Mouse (Mus musculus): ENCODE data around the gene Zfc3h1. TPM values are rescaled to one million over a fixed set of nuclear protein-coding genes. Genes with fewer than 3 reads are reported as not detected.

Gene Zfc3h1
- polyA plus RNA-seq, 1 experiment from 2014 or later, result 20.3 TPM

- Histone ChIP-seq H3K4me1 (replicated peaks) (peaks cover 25% of the 10 kb centered on the region), H3K9me3 (no peaks in the 10 kb centered on the region), H3K4me3 (no peak overlapping the region), H3K27me3 (no peaks in the 10 kb centered on the region), H3K4me2 (no peak overlapping the region), H3K36me3 (peaks cover 34% of the 10 kb centered on the region), H3K9ac (no peak overlapping the region), H3K27ac (no peak overlapping the region)
- ATAC-seq (ENCODE audit: low FRiP score), result no peak
- WGBS, result 96% methylated on average over 17 of the region's 17 CpGs
Observed at GRCm38 (mm10) chr10:115358216-115358919, 26.4 kb upstream of the Zfc3h1 start.

- Histone ChIP-seq H3K4me2 (no peak overlapping the region), H3K9me3 (no peaks in the 10 kb centered on the region), H3K36me3 (peaks cover 34% of the 10 kb centered on the region), H3K9ac (no peak overlapping the region), H3K4me1 (replicated peaks) (peaks cover 26% of the 10 kb centered on the region), H3K4me3 (no peak overlapping the region), H3K27me3 (no peaks in the 10 kb centered on the region), H3K27ac (no peak overlapping the region)
- ATAC-seq (ENCODE audit: low FRiP score), result no peak
- 92% methylated on average over 7 of the region's 7 CpGs for WGBS
Observed at GRCm38 (mm10) chr10:115359066-115359465, 25.7 kb upstream of the Zfc3h1 start.

- H3K4me3 ChIP-seq, result peak within 1 kb of the TSS; percentile 56
- H3K4me2 ChIP-seq, result peak within 1 kb of the TSS; percentile 72
- H3K9ac ChIP-seq, result peak within 1 kb of the TSS; percentile 68
- under 1% methylated on average over 54 of the region's 58 CpGs for WGBS
- H3K9me3 ChIP-seq, result no peaks in the 10 kb centered on the region
- peaks cover 26% of the 10 kb centered on the region for H3K4me1 ChIP-seq (replicated peaks)
- H3K27ac ChIP-seq, result peak within 1 kb of the TSS; percentile 95
- no peaks in the 10 kb centered on the region for H3K27me3 ChIP-seq
- peaks cover 15% of the 10 kb centered on the region for H3K36me3 ChIP-seq
- peak; percentile 99 for ATAC-seq (ENCODE audit: low FRiP score)
Observed at GRCm38 (mm10) chr10:115361840-115362622, 22.7 kb upstream of the Zfc3h1 start, which contains the start of gene Tmem19. Tmem19 (minus strand) TSS chr10:115362501.

- peak; percentile 22 for ATAC-seq (ENCODE audit: low FRiP score)
- WGBS, result 8% methylated on average over 9 of the region's 9 CpGs
- no peaks in the 10 kb centered on the region for H3K27me3 ChIP-seq
- peak overlapping the region; percentile 68 for H3K9ac ChIP-seq
- H3K4me1 ChIP-seq (replicated peaks), result peaks cover 26% of the 10 kb centered on the region
- H3K4me3 ChIP-seq, result peak overlapping the region; percentile 56
- H3K4me2 ChIP-seq, result peak overlapping the region; percentile 72
- peaks cover 10% of the 10 kb centered on the region for H3K36me3 ChIP-seq
- H3K9me3 ChIP-seq, result no peaks in the 10 kb centered on the region
- H3K27ac ChIP-seq, result peak overlapping the region; percentile 95
Observed at GRCm38 (mm10) chr10:115362623-115362964, 22.2 kb upstream of the Zfc3h1 start.

GRCm38 (mm10) chr10:115363151-115363550 is 21.6 kb upstream of the Zfc3h1 start:
- Histone ChIP-seq H3K27ac (no peak overlapping the region), H3K9me3 (no peaks in the 10 kb centered on the region), H3K27me3 (no peaks in the 10 kb centered on the region), H3K9ac (0 out of 2 replicates have a peak overlapping the region, but pooled peaks have one; percentile 68), H3K4me2 (peak overlapping the region; percentile 72), H3K4me1 (replicated peaks) (peaks cover 26% of the 10 kb centered on the region), H3K36me3 (peaks cover 6% of the 10 kb centered on the region; the same call in 1 of the 2 replicates), H3K4me3 (peak overlapping the region; percentile 56)
- no peak for ATAC-seq (ENCODE audit: low FRiP score)
- WGBS, result 92% methylated on average over 4 of the region's 4 CpGs

GRCm38 (mm10) chr10:115381506-115382084 is 3.2 kb upstream of the Zfc3h1 start:
- Histone ChIP-seq H3K4me1 (replicated peaks) (peaks cover 27% of the 10 kb centered on the region), H3K27me3 (no peaks in the 10 kb centered on the region), H3K4me3 (no peak overlapping the region), H3K4me2 (0 out of 2 replicates have a peak overlapping the region, but pooled peaks have one; percentile 60), H3K27ac (no peak overlapping the region), H3K9ac (no peak overlapping the region), H3K9me3 (no peaks in the 10 kb centered on the region), H3K36me3 (no peaks in the 10 kb centered on the region)
- WGBS, result 87% methylated on average over 2 of the region's 2 CpGs
- no peak for ATAC-seq (ENCODE audit: low FRiP score)

GRCm38 (mm10) chr10:115382846-115383643 is 1.7 kb upstream of the Zfc3h1 start:
- no peaks in the 10 kb centered on the region for H3K9me3 ChIP-seq
- peak overlapping the region; percentile 60 for H3K4me2 ChIP-seq
- peak overlapping the region; percentile 92 for H3K4me3 ChIP-seq
- 14% methylated on average over 12 of the region's 12 CpGs for WGBS
- H3K36me3 ChIP-seq, result no peaks in the 10 kb centered on the region
- peaks cover 40% of the 10 kb centered on the region for H3K4me1 ChIP-seq (replicated peaks)
- peak overlapping the region; percentile 98 for H3K27ac ChIP-seq
- no peaks in the 10 kb centered on the region for H3K27me3 ChIP-seq
- ATAC-seq (ENCODE audit: low FRiP score), result no peak
- H3K9ac ChIP-seq, result peak overlapping the region; percentile 70

- under 1% methylated on average over 15 of the region's 15 CpGs for WGBS
- Histone ChIP-seq H3K27ac (peak overlapping the region; percentile 98), H3K4me2 (peak overlapping the region; percentile 60), H3K4me3 (peak overlapping the region; percentile 92), H3K36me3 (no peaks in the 10 kb centered on the region), H3K9ac (peak overlapping the region; percentile 83), H3K27me3 (no peaks in the 10 kb centered on the region), H3K4me1 (replicated peaks) (peaks cover 46% of the 10 kb centered on the region), H3K9me3 (no peaks in the 10 kb centered on the region)
- no peak for ATAC-seq (ENCODE audit: low FRiP score)
Observed at GRCm38 (mm10) chr10:115383644-115384220, 1.0 kb upstream of the Zfc3h1 start.

GRCm38 (mm10) chr10:115385018-115386002 is 551 bp downstream of the Zfc3h1 start:
- Histone ChIP-seq H3K27ac (peak overlapping the region; percentile 98), H3K27me3 (no peaks in the 10 kb centered on the region), H3K9ac (peak overlapping the region; percentile 96), H3K4me3 (peak overlapping the region; percentile 92), H3K36me3 (no peaks in the 10 kb centered on the region), H3K4me1 (replicated peaks) (peaks cover 52% of the 10 kb centered on the region), H3K9me3 (no peaks in the 10 kb centered on the region), H3K4me2 (peak overlapping the region; percentile 82)
- ATAC-seq (ENCODE audit: low FRiP score), result no peak; the same call in none of the 2 replicates
- WGBS, result under 1% methylated on average over 96 of the region's 101 CpGs

- H3K9ac ChIP-seq, result peak overlapping the region; percentile 43
- WGBS, result 86% methylated on average over 3 of the region's 3 CpGs
- H3K9me3 ChIP-seq, result no peaks in the 10 kb centered on the region
- peaks cover 42% of the 10 kb centered on the region for H3K4me1 ChIP-seq (replicated peaks)
- ATAC-seq (ENCODE audit: low FRiP score), result no peak
- no peak overlapping the region for H3K27ac ChIP-seq
- peak overlapping the region; percentile 82 for H3K4me2 ChIP-seq
- H3K4me3 ChIP-seq, result peak overlapping the region; percentile 11; the same call in 1 of the 2 replicates
- no peaks in the 10 kb centered on the region for H3K27me3 ChIP-seq
- H3K36me3 ChIP-seq, result peaks cover 8% of the 10 kb centered on the region
Observed at GRCm38 (mm10) chr10:115387891-115388290, 3.1 kb downstream of the Zfc3h1 start.

All from hindbrain, embryonic 13.5 days (tissue).